In the genomic region with DNA sequence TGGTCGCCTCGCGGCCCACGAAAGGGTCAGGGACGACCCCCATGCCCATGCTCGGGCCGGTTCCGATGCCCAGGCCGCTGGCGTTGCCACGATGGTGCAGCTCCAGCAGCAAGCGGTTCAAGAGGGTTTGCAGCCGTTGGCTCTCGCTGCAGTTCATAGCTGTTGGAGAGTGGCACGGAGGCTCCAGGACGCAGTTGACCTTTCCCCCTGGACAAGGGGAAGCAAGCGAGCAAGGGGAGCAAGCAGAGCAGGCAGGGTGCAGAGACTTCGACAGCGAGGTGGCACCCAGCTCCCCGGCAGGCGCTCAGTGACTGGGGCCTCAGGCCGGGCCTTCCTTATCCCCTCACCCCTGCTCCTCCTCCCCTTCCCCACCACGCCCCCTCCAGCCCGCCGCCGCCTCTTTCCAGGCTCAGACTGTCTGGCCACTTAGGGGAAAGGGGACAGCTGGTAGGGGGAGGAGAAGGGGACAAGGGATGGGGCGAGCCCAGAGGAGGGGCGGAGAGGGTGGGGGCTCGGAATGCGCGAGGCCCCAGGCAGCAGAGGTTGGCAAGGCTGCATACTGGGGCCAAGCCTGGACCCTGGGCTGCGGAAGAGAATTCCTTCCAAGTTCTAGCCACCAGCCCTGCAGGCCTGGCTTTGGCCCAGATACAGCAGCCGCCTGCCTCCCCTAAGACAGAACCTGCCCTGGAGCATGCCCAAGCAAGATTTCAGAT, we compare ENCODE assay signal across 9 mouse cellular contexts. TPM values are rescaled to one million over a fixed set of nuclear protein-coding genes. Genes with fewer than 3 reads are reported as not detected.
DNase-seq lines count a peak whose midpoint lies in the region; ATAC-seq and TF ChIP-seq lines count a peak whose summit lies in the region.
"Had no signal": no experiment of that assay in that cellular context is flagged by ENCODE, and none has a peak within 500 bp of the region (broad histone marks: within the 10 kb centered on the region; RNA-seq: fewer than 3 reads in every experiment).

A gene (minus strand): TSS at position 426 of the 713 bp plus-strand sequence.

- no peaks in the 10 kb centered on the region for H3K36me3 ChIP-seq in heart, postnatal 0 days (replicated peaks; ENCODE audit: control insufficient read depth, insufficient read depth, low read length)
- no peaks in the 10 kb centered on the region for H3K36me3 ChIP-seq in heart, adult 2 months (ENCODE audit: control insufficient read depth, insufficient read depth, low read length)
- H3K36me3 ChIP-seq in liver, embryonic 16.5 days (ENCODE audit: control insufficient read depth, insufficient read depth): no peaks in the 10 kb centered on the region

- TF ChIP-seq POLR2A in heart, adult 2 months (IDR thresholded peaks at IDR 0.05; ENCODE audit: insufficient read depth, low read depth, low read length): no peak

- no peak within 1 kb of the TSS for H3K27ac ChIP-seq in heart, postnatal 0 days (ENCODE audit: low read depth)
- H3K27ac ChIP-seq in heart, adult 2 months: no peak within 1 kb of the TSS
- H3K27ac ChIP-seq in liver, embryonic 16.5 days (ENCODE audit: low read length): no peak within 1 kb of the TSS

- TF ChIP-seq EP300 in heart, postnatal 0 days (IDR thresholded peaks at IDR 0.05; ENCODE audit: low read depth): no peak
- TF ChIP-seq EP300 in heart, adult 2 months (IDR thresholded peaks at IDR 0.05; ENCODE audit: insufficient read depth, low read depth, low read length): no peak

- no peak for DNase-seq in heart, postnatal 0 days (ENCODE audit: low spot score)
- no peak for DNase-seq in heart, adult 2 months
- DNase-seq in cerebellum, postnatal 25 days: peak; percentile 25 to 36
- peak; percentile 2 to 3 for DNase-seq in heart, postnatal 14 days
- DNase-seq in ovary, adult 18-20 months (ENCODE audit: low spot score): no peak
- DNase-seq in urinary bladder, postnatal 10 days (ENCODE audit: low spot score): no peak
- DNase-seq in layer of hippocampus, adult 9-11 months: no peak

- H3K79me2 ChIP-seq in heart, adult 2 months (replicated peaks; ENCODE audit: control insufficient read depth, insufficient read depth, low read length): no peaks in the 10 kb centered on the region

- H3K4me2 ChIP-seq in heart, postnatal 0 days (ENCODE audit: low read depth, low read length): peak within 1 kb of the TSS; percentile 58
- H3K4me2 ChIP-seq in liver, embryonic 16.5 days (ENCODE audit: low read depth, low read length): peak within 1 kb of the TSS; percentile 27; the same call in 1 of the 2 replicates

- peak within 1 kb of the TSS; percentile 32 for H3K4me3 ChIP-seq in heart, postnatal 0 days (ENCODE audit: low read depth, low read length)
- no peak within 1 kb of the TSS for H3K4me3 ChIP-seq in heart, adult 2 months
- peak within 1 kb of the TSS; percentile 8 for H3K4me3 ChIP-seq in liver, embryonic 16.5 days (ENCODE audit: low read depth, low read length)

- TF ChIP-seq CTCF in heart, postnatal 0 days (IDR thresholded peaks at IDR 0.05; ENCODE audit: low read depth): no peak
- TF ChIP-seq CTCF in heart, adult 2 months (IDR thresholded peaks at IDR 0.05): no peak

- intact Hi-C loops in heart, adult 2 months (cut with DNase I): no loop called here
- intact Hi-C loops in heart, postnatal 14 days (cut with DNase I): no loop called here

- H3K27me3 ChIP-seq in heart, postnatal 0 days (ENCODE audit: control insufficient read depth, insufficient read depth, low read length): peaks cover 8% of the 10 kb centered on the region; the same call in 1 of the 2 replicates
- H3K27me3 ChIP-seq in heart, adult 2 months (ENCODE audit: control insufficient read depth, insufficient read depth, low read length): peaks cover 5% of the 10 kb centered on the region; the same call in 1 of the 2 replicates
- H3K27me3 ChIP-seq in liver, embryonic 16.5 days (ENCODE audit: control insufficient read depth, insufficient read depth, low read depth, low read length): peaks cover 21% of the 10 kb centered on the region

- 15% methylated on average over 23 of the region's 33 CpGs for WGBS in heart, postnatal 0 days
- WGBS in heart, adult 2 months: 22% methylated on average over 31 of the region's 33 CpGs
- 31% methylated on average over 27 of the region's 33 CpGs for WGBS in liver, embryonic 16.5 days (ENCODE audit: insufficient replicate concordance)

- H3K4me1 ChIP-seq in heart, postnatal 0 days (ENCODE audit: control insufficient read depth, insufficient read depth): no peaks in the 10 kb centered on the region
- no peaks in the 10 kb centered on the region for H3K4me1 ChIP-seq in heart, adult 2 months (ENCODE audit: control insufficient read depth, insufficient read depth, low read length)
- H3K4me1 ChIP-seq in liver, embryonic 16.5 days (ENCODE audit: control insufficient read depth, low read depth, low read length): no peaks in the 10 kb centered on the region

- H3K9ac ChIP-seq in heart, postnatal 0 days (replicated peaks; ENCODE audit: low read depth, low read length): peak within 1 kb of the TSS; percentile 15; the same call in 1 of the 2 replicates
- H3K9ac ChIP-seq in heart, adult 2 months (ENCODE audit: low read depth, low read length): no peak within 1 kb of the TSS; the same call in 1 of the 2 replicates
- no peak within 1 kb of the TSS for H3K9ac ChIP-seq in liver, embryonic 16.5 days (ENCODE audit: low read depth, low read length)

- ATAC-seq in heart, postnatal 0 days (ENCODE audit: insufficient read depth, low read depth): no peak; the same call in 1 of the 2 replicates
- ATAC-seq in liver, embryonic 16.5 days (ENCODE audit: low read depth): no peak
- ATAC-seq: Patski had no signal

- no peaks in the 10 kb centered on the region for H3K9me3 ChIP-seq in heart, postnatal 0 days (replicated peaks; ENCODE audit: control insufficient read depth, low read length)
- H3K9me3 ChIP-seq in liver, embryonic 16.5 days (replicated peaks; ENCODE audit: control insufficient read depth, low read length): no peaks in the 10 kb centered on the region

RNA-seq across cellular contexts. Expression of the gene that starts here (rescaled TPM):
- 2.8 and 6.5 TPM in 2 replicates for total RNA-seq in heart, postnatal 0 days (2014; rRNA removed; ENCODE audit: low replicate concordance)
- polyA plus RNA-seq in heart, postnatal 0 days (2015; fragmentation: Nextera tagmentation; extraction: Ambion mirVana): 6.2 and 7.1 TPM in 2 replicates
- total RNA-seq in heart, adult 2 months (2021): not detected
- 0.66 and 1.1 TPM in 2 replicates for polyA plus RNA-seq in heart, adult 2 months (2012; rRNA removed)
- under 1 TPM; 0.36 to 0.98 TPM for total RNA-seq in heart, postnatal 14 days (2021)
- polyA plus RNA-seq in liver, embryonic 16.5 days (2015; fragmentation: Nextera tagmentation; extraction: Ambion mirVana): 0.58 and 1.2 TPM in 2 replicates
- polyA plus RNA-seq: Patski had no signal

Comparison
In these comparisons a context has a peak if more than half of its experiments do, and no peak if none do; other contexts are left out.
1. Peak in DNase-seq in heart, postnatal 14 days; RNA of the gene not detected or under 1 TPM.
2. DNase-seq: peak in cerebellum, postnatal 25 days (2 of 2); none in heart, postnatal 0 days (single experiment), heart, adult 2 months (0 of 2), ovary, adult 18-20 months (single experiment), urinary bladder, postnatal 10 days (single experiment) and layer of hippocampus, adult 9-11 months (single experiment).